Mouse (Mus musculus) megakaryocyte, embryonic 14.5 days (primary cell): ENCODE results near the gene Pex5l.

Source experiments
- FLI1 ChIP-seq: IDR thresholded peaks from 2 replicates; pipeline ENCODE4 v1.6.1; 2012; ENCODE audit warnings: low read length, inconsistent platforms, mixed read lengths
- GATA1 ChIP-seq: IDR thresholded peaks from 3 replicates; pipeline ENCODE4 v1.6.1; 2012; ENCODE audit warnings: mixed read lengths, low read length, inconsistent platforms, borderline replicate concordance

DNA sequence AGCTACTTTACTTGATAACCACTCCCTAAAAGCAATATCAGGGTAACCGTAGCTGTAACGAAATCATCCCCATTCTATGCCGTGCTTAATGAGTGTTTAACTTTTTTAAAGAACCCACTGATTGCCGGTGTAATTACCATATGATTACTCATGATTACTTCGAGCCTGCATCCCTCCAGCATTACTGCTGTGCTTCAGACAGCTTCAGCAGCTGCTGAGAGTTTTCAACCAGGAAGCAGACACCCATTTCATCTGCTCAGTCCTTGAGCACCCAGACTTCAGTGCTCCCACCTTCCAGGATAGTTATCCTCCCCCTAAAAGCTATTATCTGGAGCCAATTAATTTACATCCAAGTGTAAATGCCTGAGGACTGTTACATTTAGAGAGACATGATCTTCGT is 218.9 kb downstream of the Pex5l start:
- TF ChIP-seq GATA1 (no peak), FLI1 (no peak)
